Comparison of ENCODE assay signal across 8 mouse cellular contexts in the genomic region with DNA sequence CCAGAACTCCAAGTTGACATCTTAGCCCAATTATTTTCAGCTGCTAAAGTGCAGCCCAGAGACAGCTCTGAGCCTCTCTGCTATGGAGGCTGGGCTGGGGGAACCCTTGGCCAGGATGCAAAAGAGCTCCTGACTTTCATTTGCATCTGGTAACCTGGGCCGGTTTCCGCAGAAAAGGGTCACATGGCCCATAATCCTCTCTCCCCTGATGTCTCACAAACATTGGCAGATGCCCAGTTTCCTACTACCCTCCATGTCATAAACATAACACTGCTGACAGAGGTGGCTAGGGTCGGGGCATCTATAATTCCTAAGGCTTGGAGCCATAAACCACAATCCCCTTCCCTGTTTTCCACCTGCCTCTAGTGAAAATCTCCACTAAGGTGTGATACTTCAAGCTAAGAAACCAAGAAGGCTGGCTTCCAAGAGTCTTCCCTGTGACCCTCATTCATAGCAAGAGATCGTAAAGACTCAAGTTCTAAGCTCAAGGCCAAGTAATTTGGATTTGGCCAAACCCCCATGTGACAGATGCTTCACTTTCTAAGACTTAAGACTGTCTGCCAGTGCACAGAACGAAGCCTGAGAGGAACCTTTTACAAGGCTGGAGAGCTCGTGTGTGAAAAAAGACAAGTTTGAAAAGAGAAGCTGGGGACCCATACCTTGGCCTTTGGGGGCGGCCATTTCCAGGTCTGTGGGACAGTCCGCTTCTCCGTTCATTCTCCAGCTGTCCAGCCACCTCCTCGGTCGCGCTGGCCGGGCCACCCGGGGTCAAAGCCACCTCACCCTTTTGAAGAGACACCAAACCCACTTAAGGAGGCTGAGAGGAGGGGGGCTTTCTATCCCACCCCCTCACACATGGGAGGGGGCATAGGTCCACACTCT. TPM values are rescaled to one million over a fixed set of nuclear protein-coding genes. Genes with fewer than 3 reads are reported as not detected.
A peak's percentile ranks its signal among the peaks of the same experiment; 100 is the strongest.
DNase-seq lines count a peak whose midpoint lies in the region; ATAC-seq and TF ChIP-seq lines count a peak whose summit lies in the region.

No protein-coding gene starts in this region.

- peak overlapping the region; percentile 61 for H3K4me3 ChIP-seq in lung, adult 2 months (replicated peaks; ENCODE audit: extremely low read depth, low read depth, low read length)
- H3K4me3 ChIP-seq in embryonic facial prominence, embryonic 14.5 days (ENCODE audit: low read depth, low read length), result peak overlapping the region; percentile 86
- peak overlapping the region; percentile 100 for H3K4me3 ChIP-seq in limb, embryonic 12.5 days (replicated peaks)
- H3K4me3 ChIP-seq in small intestine, adult 2 months (ENCODE audit: low read depth, low read length), result peak overlapping the region; percentile 100

- no peak for TF ChIP-seq CTCF in lung, adult 2 months (IDR thresholded peaks at IDR 0.05; ENCODE audit: insufficient read depth, low read length)
- no peak for TF ChIP-seq CTCF in small intestine, adult 2 months (IDR thresholded peaks at IDR 0.05; ENCODE audit: extremely low read depth, insufficient read length, insufficient replicate concordance, low read depth, low read length)

- H3K9ac ChIP-seq in embryonic facial prominence, embryonic 14.5 days (ENCODE audit: low read depth, low read length), result peak overlapping the region; percentile 100
- peak overlapping the region; percentile 100 for H3K9ac ChIP-seq in limb, embryonic 12.5 days (replicated peaks)

- no peak for DNase-seq in lung, adult 2 months
- DNase-seq in lung, postnatal 36 days, result no peak
- peak; percentile 54 for DNase-seq in R1 (ENCODE audit: low read depth, low spot score)
- DNase-seq in embryonic facial prominence, embryonic 14.5 days (ENCODE audit: low spot score), result no peak
- DNase-seq in layer of hippocampus, adult 18-20 months (ENCODE audit: low spot score in 2 of 2), result no peak
- no peak for DNase-seq in left cerebral cortex, postnatal 36 days (ENCODE audit: low spot score in 2 of 2)

- peak overlapping the region; percentile 98 for H3K27ac ChIP-seq in embryonic facial prominence, embryonic 14.5 days (replicated peaks; ENCODE audit: low read depth, low read length)
- H3K27ac ChIP-seq in limb, embryonic 12.5 days, result peak overlapping the region; percentile 100
- peak overlapping the region; percentile 51 for H3K27ac ChIP-seq in small intestine, adult 2 months (ENCODE audit: insufficient read depth, low read depth, low read length)

- no peaks in the 10 kb centered on the region for H3K9me3 ChIP-seq in embryonic facial prominence, embryonic 14.5 days (ENCODE audit: control insufficient read depth, low read length)
- H3K9me3 ChIP-seq in limb, embryonic 12.5 days, result no peaks in the 10 kb centered on the region

- peaks cover 6% of the 10 kb centered on the region; the same call in 1 of the 2 replicates for H3K4me1 ChIP-seq in lung, adult 2 months (ENCODE audit: control insufficient read depth, insufficient read depth, low read length)
- H3K4me1 ChIP-seq in embryonic facial prominence, embryonic 14.5 days (ENCODE audit: control insufficient read depth, insufficient read depth, low read length), result peaks cover 9% of the 10 kb centered on the region
- H3K4me1 ChIP-seq in limb, embryonic 12.5 days (replicated peaks), result peaks cover 25% of the 10 kb centered on the region
- peaks cover 19% of the 10 kb centered on the region for H3K4me1 ChIP-seq in small intestine, adult 2 months (ENCODE audit: control insufficient read depth, insufficient read depth, insufficient read length, low read length)

- no peaks in the 10 kb centered on the region for H3K27me3 ChIP-seq in embryonic facial prominence, embryonic 14.5 days (replicated peaks; ENCODE audit: control insufficient read depth, insufficient read depth, low read length)
- no peaks in the 10 kb centered on the region for H3K27me3 ChIP-seq in limb, embryonic 12.5 days
- no peaks in the 10 kb centered on the region for H3K27me3 ChIP-seq in small intestine, adult 2 months (ENCODE audit: control insufficient read depth, insufficient read depth, low read length)

- peak overlapping the region; percentile 64 for H3K4me2 ChIP-seq in embryonic facial prominence, embryonic 14.5 days (ENCODE audit: low read depth, low read length)
- H3K4me2 ChIP-seq in limb, embryonic 12.5 days, result peak overlapping the region; percentile 93

- peaks cover 49% of the 10 kb centered on the region for H3K36me3 ChIP-seq in embryonic facial prominence, embryonic 14.5 days (ENCODE audit: control insufficient read depth, insufficient read depth, low read length)
- H3K36me3 ChIP-seq in limb, embryonic 12.5 days, result peaks cover 44% of the 10 kb centered on the region
- H3K36me3 ChIP-seq in small intestine, adult 2 months (ENCODE audit: control insufficient read depth, insufficient read depth, low read length), result peaks cover 26% of the 10 kb centered on the region

- ATAC-seq in embryonic facial prominence, embryonic 14.5 days (ENCODE audit: low read depth), result no peak
- no peak for ATAC-seq in limb, embryonic 12.5 days (ENCODE audit: insufficient number of reproducible peaks, insufficient read depth, low FRiP score, low TSS enrichment, low read depth)

- 13% methylated on average over 14 of the region's 14 CpGs for WGBS in lung, adult 2 months
- WGBS in embryonic facial prominence, embryonic 14.5 days, result 9% methylated on average over 14 of the region's 14 CpGs
- 15% methylated on average over 14 of the region's 14 CpGs for WGBS in limb, embryonic 12.5 days
- 5% methylated on average over 14 of the region's 14 CpGs for WGBS in small intestine, adult 2 months

- intact Hi-C loops in left cerebral cortex, postnatal 36 days (cut with DNase I), result loop anchor here (1.0 to 2.0 kb wide), 2 partner anchors 19 to 92 kb away; a partner anchor contains a TSS

- no peak for TF ChIP-seq POLR2A in lung, adult 2 months (IDR thresholded peaks at IDR 0.05; ENCODE audit: borderline replicate concordance, extremely low read depth, low read depth, low read length)
- peak; percentile 23; the same call in 1 of the 2 replicates for TF ChIP-seq POLR2A in small intestine, adult 2 months (IDR thresholded peaks at IDR 0.05; ENCODE audit: low read depth, low read length)

RNA-seq across cellular contexts. Expression of a gene that starts 3.6 kb away (rescaled TPM):
- polyA plus RNA-seq in lung, adult 2 months (2012; rRNA removed), result 23.9 and 27.7 TPM in 2 replicates
- polyA plus RNA-seq in embryonic facial prominence, embryonic 14.5 days (2014; fragmentation: Nextera tagmentation; extraction: Ambion mirVana), result 73.3 and 83.9 TPM in 2 replicates
- polyA plus RNA-seq in limb, embryonic 12.5 days (2016; fragmentation: Nextera tagmentation; extraction: Ambion mirVana), result 101 TPM in 2 replicates
- 10.5 and 17.6 TPM in 2 replicates for polyA plus RNA-seq in small intestine, adult 2 months (2012; rRNA removed)
- total RNA-seq in layer of hippocampus, adult 18-20 months (2021), result 100 to 1,000 TPM; 131 to 135 TPM
- 100 to 1,000 TPM; 114 to 125 TPM for total RNA-seq in left cerebral cortex, postnatal 36 days (2021)

RNA-seq across cellular contexts. Expression of a gene that starts 19.5 kb away (rescaled TPM):
- polyA plus RNA-seq in lung, adult 2 months (2012; rRNA removed), result 33.1 and 38.8 TPM in 2 replicates
- polyA plus RNA-seq in embryonic facial prominence, embryonic 14.5 days (2014; fragmentation: Nextera tagmentation; extraction: Ambion mirVana), result 19.5 and 20.8 TPM in 2 replicates
- 22.3 and 22.9 TPM in 2 replicates for polyA plus RNA-seq in limb, embryonic 12.5 days (2016; fragmentation: Nextera tagmentation; extraction: Ambion mirVana)
- polyA plus RNA-seq in small intestine, adult 2 months (2012; rRNA removed), result 15.1 and 30.2 TPM in 2 replicates
- total RNA-seq in layer of hippocampus, adult 18-20 months (2021), result 100 to 1,000 TPM; 168 to 171 TPM
- total RNA-seq in left cerebral cortex, postnatal 36 days (2021), result 100 to 1,000 TPM; 227 to 258 TPM

RNA-seq across cellular contexts. Expression of a gene that starts 31.2 kb away (rescaled TPM):
- 46.3 and 53.4 TPM in 2 replicates for polyA plus RNA-seq in lung, adult 2 months (2012; rRNA removed)
- 49.8 and 55.9 TPM in 2 replicates for polyA plus RNA-seq in embryonic facial prominence, embryonic 14.5 days (2014; fragmentation: Nextera tagmentation; extraction: Ambion mirVana)
- 47.4 and 48.9 TPM in 2 replicates for polyA plus RNA-seq in limb, embryonic 12.5 days (2016; fragmentation: Nextera tagmentation; extraction: Ambion mirVana)
- polyA plus RNA-seq in small intestine, adult 2 months (2012; rRNA removed), result 29.4 and 60.2 TPM in 2 replicates
- 10 to 100 TPM; 62.3 to 67.6 TPM for total RNA-seq in layer of hippocampus, adult 18-20 months (2021)
- total RNA-seq in left cerebral cortex, postnatal 36 days (2021), result 10 to 100 TPM; 70.8 to 77.7 TPM

RNA-seq across cellular contexts. Expression of a gene that starts 47.4 kb away (rescaled TPM):
- 0.15 and 1.8 TPM in 2 replicates for polyA plus RNA-seq in lung, adult 2 months (2012; rRNA removed)
- polyA plus RNA-seq in embryonic facial prominence, embryonic 14.5 days (2014; fragmentation: Nextera tagmentation; extraction: Ambion mirVana), result 0.25 and 0.33 TPM in 2 replicates
- polyA plus RNA-seq in limb, embryonic 12.5 days (2016; fragmentation: Nextera tagmentation; extraction: Ambion mirVana), result 0.16 and 0.19 TPM in 2 replicates
- 0.29 and 1.8 TPM in 2 replicates for polyA plus RNA-seq in small intestine, adult 2 months (2012; rRNA removed)
- total RNA-seq in layer of hippocampus, adult 18-20 months (2021), result 1 to 10 TPM; 2.3 to 2.9 TPM
- total RNA-seq in left cerebral cortex, postnatal 36 days (2021), result 1 to 10 TPM; 1.2 to 1.7 TPM

RNA-seq across cellular contexts. Expression of a gene that starts 50.1 kb away (rescaled TPM):
- 1.1 and 1.2 TPM in 2 replicates for polyA plus RNA-seq in lung, adult 2 months (2012; rRNA removed)
- polyA plus RNA-seq in embryonic facial prominence, embryonic 14.5 days (2014; fragmentation: Nextera tagmentation; extraction: Ambion mirVana), result 6.0 and 6.8 TPM in 2 replicates
- polyA plus RNA-seq in limb, embryonic 12.5 days (2016; fragmentation: Nextera tagmentation; extraction: Ambion mirVana), result 22.6 and 25.0 TPM in 2 replicates
- not detected in 2 replicates for polyA plus RNA-seq in small intestine, adult 2 months (2012; rRNA removed)
- total RNA-seq in layer of hippocampus, adult 18-20 months (2021), result under 1 TPM; 0.30 to 0.41 TPM
- total RNA-seq in left cerebral cortex, postnatal 36 days (2021), result under 1 TPM; 0.39 to 0.50 TPM
